Mouse (Mus musculus): ENCODE measurements around the gene Cpe. TPM values are rescaled to one million over a fixed set of nuclear protein-coding genes. Genes with fewer than 3 reads are reported as not detected.
"Not testable (repeated sequence)": the region's sequence is repeated elsewhere in the genome, so short reads cannot be mapped to it uniquely, and the experiment has no call there.

Gene Cpe
- polyA plus RNA-seq, 2 experiments from 2014 or later = 3.1 to 3.5 TPM

GRCm38 (mm10) chr8:64674951-64675585, 17.8 kb downstream of the Cpe start:
- no peak for ATAC-seq

GRCm38 (mm10) chr8:64672920-64673319, 19.9 kb downstream of the Cpe start:
- no peak for ATAC-seq

- no peak for ATAC-seq
Observed at GRCm38 (mm10) chr8:64671937-64672336, 20.9 kb downstream of the Cpe start.

GRCm38 (mm10) chr8:64666305-64666704, 26.5 kb downstream of the Cpe start:
- not testable (repeated sequence) for ATAC-seq

- no peak for ATAC-seq
Observed at GRCm38 (mm10) chr8:64665563-64665962, 27.3 kb downstream of the Cpe start.

GRCm38 (mm10) chr8:64664811-64665210, 28.0 kb downstream of the Cpe start:
- ATAC-seq = no peak

- ATAC-seq = no peak
Observed at GRCm38 (mm10) chr8:64664350-64664749, 28.5 kb downstream of the Cpe start.

GRCm38 (mm10) chr8:64659097-64659496, 33.8 kb downstream of the Cpe start:
- ATAC-seq = peak; percentile 78

- ATAC-seq = no peak
Observed at GRCm38 (mm10) chr8:64657980-64658401, 34.9 kb downstream of the Cpe start.

GRCm38 (mm10) chr8:64657517-64657916, 35.3 kb downstream of the Cpe start:
- ATAC-seq = no peak

GRCm38 (mm10) chr8:64655887-64656286, 37.0 kb downstream of the Cpe start:
- no peak for ATAC-seq

GRCm38 (mm10) chr8:64655087-64655486, 37.8 kb downstream of the Cpe start:
- no peak for ATAC-seq

- no peak for ATAC-seq
Observed at GRCm38 (mm10) chr8:64652285-64652684, 40.6 kb downstream of the Cpe start.

GRCm38 (mm10) chr8:64648063-64648462, 44.8 kb downstream of the Cpe start:
- ATAC-seq = no peak

- ATAC-seq = no peak
Observed at GRCm38 (mm10) chr8:64647148-64647547, 45.7 kb downstream of the Cpe start.

- no peak for ATAC-seq
Observed at GRCm38 (mm10) chr8:64646421-64646820, 46.4 kb downstream of the Cpe start.

- no peak for ATAC-seq
Observed at GRCm38 (mm10) chr8:64644108-64645005, 48.5 kb downstream of the Cpe start.

- no peak for ATAC-seq
Observed at GRCm38 (mm10) chr8:64643382-64643781, 49.5 kb downstream of the Cpe start.

- ATAC-seq = no peak
Observed at GRCm38 (mm10) chr8:64642799-64643198, 50.1 kb downstream of the Cpe start.

- ATAC-seq = no peak
Observed at GRCm38 (mm10) chr8:64640599-64640998, 52.3 kb downstream of the Cpe start.

GRCm38 (mm10) chr8:64639676-64640075, 53.2 kb downstream of the Cpe start:
- ATAC-seq = no peak

GRCm38 (mm10) chr8:64634901-64635300, 58.0 kb downstream of the Cpe start:
- no peak for ATAC-seq

- ATAC-seq = no peak
Observed at GRCm38 (mm10) chr8:64634131-64634865, 58.6 kb downstream of the Cpe start.

Measured in activated CD4-positive, CD25-positive, alpha-beta regulatory T cell, adult 4 months (primary cell).